Mouse (Mus musculus): ENCODE results near the gene Fbxo21.

Fbxo21 gene

GRCm38 (mm10) chr5:117980921-117981320 lies 4.4 kb downstream of the Fbxo21 start:
- no peak for DNase-seq (ENCODE audit: low spot score in 2 of 2)

- no peak for DNase-seq (ENCODE audit: low spot score in 2 of 2)
These were observed 5.4 kb downstream of the Fbxo21 start for GRCm38 (mm10) chr5:117981943-117982342.

GRCm38 (mm10) chr5:117986327-117986726 lies 9.8 kb downstream of the Fbxo21 start:
- DNase-seq (ENCODE audit: low spot score in 2 of 2): peak in 1 of 2 experiments; percentile 36

GRCm38 (mm10) chr5:117987891-117988290 lies 11.4 kb downstream of the Fbxo21 start:
- no peak for DNase-seq (ENCODE audit: low spot score in 2 of 2)

GRCm38 (mm10) chr5:117988367-117988766 lies 11.8 kb downstream of the Fbxo21 start:
- no peak for DNase-seq (ENCODE audit: low spot score in 2 of 2)

- peak; percentile 12 to 61 for DNase-seq (ENCODE audit: low spot score in 2 of 2)
These were observed 13.2 kb downstream of the Fbxo21 start for GRCm38 (mm10) chr5:117989773-117990172.

- no peak for DNase-seq (ENCODE audit: low spot score in 2 of 2)
These were observed 14.4 kb downstream of the Fbxo21 start for GRCm38 (mm10) chr5:117990957-117991356.

- no peak for DNase-seq (ENCODE audit: low spot score in 2 of 2)
These were observed 17.0 kb downstream of the Fbxo21 start for GRCm38 (mm10) chr5:117993550-117993949.

- DNase-seq (ENCODE audit: low spot score in 2 of 2): no peak
These were observed 18.9 kb downstream of the Fbxo21 start for GRCm38 (mm10) chr5:117995372-117995901.

- DNase-seq (ENCODE audit: low spot score in 2 of 2): no peak
These were observed 19.4 kb downstream of the Fbxo21 start for GRCm38 (mm10) chr5:117995911-117996310.

GRCm38 (mm10) chr5:117996581-117996980 lies 20.1 kb downstream of the Fbxo21 start:
- no peak for DNase-seq (ENCODE audit: low spot score in 2 of 2)

GRCm38 (mm10) chr5:117997434-117997970 lies 21.0 kb downstream of the Fbxo21 start:
- DNase-seq (ENCODE audit: low spot score in 2 of 2): no peak

GRCm38 (mm10) chr5:117999061-117999460 lies 22.5 kb downstream of the Fbxo21 start:
- no peak for DNase-seq (ENCODE audit: low spot score in 2 of 2)

GRCm38 (mm10) chr5:117999584-117999983 lies 23.1 kb downstream of the Fbxo21 start:
- no peak for DNase-seq (ENCODE audit: low spot score in 2 of 2)

GRCm38 (mm10) chr5:118002059-118002458 lies 25.5 kb downstream of the Fbxo21 start:
- peak; percentile 22 to 50 for DNase-seq (ENCODE audit: low spot score in 2 of 2)

GRCm38 (mm10) chr5:118004619-118005018 lies 28.1 kb downstream of the Fbxo21 start:
- no peak for DNase-seq (ENCODE audit: low spot score in 2 of 2)

- DNase-seq (ENCODE audit: low spot score in 2 of 2): peak in 1 of 2 experiments; percentile 32
These were observed 29.2 kb downstream of the Fbxo21 start for GRCm38 (mm10) chr5:118005728-118006127.

GRCm38 (mm10) chr5:118008344-118008743 lies 31.8 kb downstream of the Fbxo21 start:
- DNase-seq (ENCODE audit: low spot score in 2 of 2): no peak

- no peak for DNase-seq (ENCODE audit: low spot score in 2 of 2)
These were observed 34.3 kb downstream of the Fbxo21 start for GRCm38 (mm10) chr5:118010872-118011271.

- DNase-seq (ENCODE audit: low spot score in 2 of 2): no peak
These were observed 35.3 kb downstream of the Fbxo21 start for GRCm38 (mm10) chr5:118011796-118012195.

GRCm38 (mm10) chr5:118015028-118015427 lies 38.5 kb downstream of the Fbxo21 start:
- peak in 1 of 2 experiments; percentile 75 for DNase-seq (ENCODE audit: low spot score in 2 of 2)

GRCm38 (mm10) chr5:118015669-118016068 lies 39.1 kb downstream of the Fbxo21 start:
- no peak for DNase-seq (ENCODE audit: low spot score in 2 of 2)

GRCm38 (mm10) chr5:118017527-118017926 lies 41.0 kb downstream of the Fbxo21 start:
- no peak for DNase-seq (ENCODE audit: low spot score in 2 of 2)

GRCm38 (mm10) chr5:118019905-118020304 lies 43.4 kb downstream of the Fbxo21 start:
- no peak for DNase-seq (ENCODE audit: low spot score in 2 of 2)
